Mouse (Mus musculus): ENCODE measurements at regions not wholly inside any gene's neighbourhood (a gene's known extent, or its start where the extent isn't known, plus 50 kb on each side); places are given as distances from the start of the nearest gene placed in this dataset.

GRCm38 (mm10) chr4:72400759-72401158 lies 200.0 kb upstream of the Tle1 start:
- H3K4me3 ChIP-seq (ENCODE audit: low read depth, low read length): no peak overlapping the region
- no peak overlapping the region for H3K27ac ChIP-seq (ENCODE audit: low read depth, low read length)
- WGBS: 86% methylated on average over 1 of the region's 1 CpGs
- TF ChIP-seq CTCF (IDR thresholded peaks at IDR 0.05): no peak
- H3K4me1 ChIP-seq (ENCODE audit: insufficient read depth, low read length): no peaks in the 10 kb centered on the region
- ATAC-seq (ENCODE audit: low FRiP score) (no peak), DNase-seq (ENCODE audit: low spot score) (no peak)
- no peak overlapping the region for H3K9ac ChIP-seq (replicated peaks; ENCODE audit: low read length, poor library complexity, severe bottlenecking)
- H3K4me2 ChIP-seq (ENCODE audit: low read depth, low read length, poor library complexity, severe bottlenecking): no peak overlapping the region
- no peaks in the 10 kb centered on the region for H3K27me3 ChIP-seq (ENCODE audit: insufficient read depth, low read length)
- no peaks in the 10 kb centered on the region for H3K36me3 ChIP-seq (ENCODE audit: insufficient read depth, low read length)
- no peaks in the 10 kb centered on the region for H3K9me3 ChIP-seq (ENCODE audit: low read length)

- Histone ChIP-seq H3K27me3 (ENCODE audit: insufficient read depth, low read length) (no peaks in the 10 kb centered on the region), H3K4me1 (ENCODE audit: insufficient read depth, low read length) (no peaks in the 10 kb centered on the region), H3K9me3 (ENCODE audit: low read length) (no peaks in the 10 kb centered on the region), H3K4me3 (ENCODE audit: low read depth, low read length) (no peak overlapping the region), H3K4me2 (ENCODE audit: low read depth, low read length, poor library complexity, severe bottlenecking) (no peak overlapping the region), H3K36me3 (ENCODE audit: insufficient read depth, low read length) (no peaks in the 10 kb centered on the region), H3K27ac (ENCODE audit: low read depth, low read length) (no peak overlapping the region), H3K9ac (replicated peaks; ENCODE audit: low read length, poor library complexity, severe bottlenecking) (no peak overlapping the region)
- 75% methylated on average over 3 of the region's 3 CpGs for WGBS
- ATAC-seq (ENCODE audit: low FRiP score) (no peak), DNase-seq (ENCODE audit: low spot score) (no peak)
- TF ChIP-seq CTCF (IDR thresholded peaks at IDR 0.05): no peak
Observed at GRCm38 (mm10) chr4:72391887-72392435, 191.2 kb upstream of the Tle1 start.

GRCm38 (mm10) chr4:72389811-72390625 lies 189.3 kb upstream of the Tle1 start:
- DNase-seq (ENCODE audit: low spot score) (no peak), ATAC-seq (ENCODE audit: low FRiP score) (no peak)
- no peaks in the 10 kb centered on the region for H3K4me1 ChIP-seq (ENCODE audit: insufficient read depth, low read length)
- H3K27ac ChIP-seq (ENCODE audit: low read depth, low read length): no peak overlapping the region
- no peak overlapping the region for H3K4me2 ChIP-seq (ENCODE audit: low read depth, low read length, poor library complexity, severe bottlenecking)
- H3K9me3 ChIP-seq (ENCODE audit: low read length): no peaks in the 10 kb centered on the region
- no peak overlapping the region for H3K9ac ChIP-seq (replicated peaks; ENCODE audit: low read length, poor library complexity, severe bottlenecking)
- H3K27me3 ChIP-seq (ENCODE audit: insufficient read depth, low read length): no peaks in the 10 kb centered on the region; the same call in 1 of the 2 replicates
- H3K4me3 ChIP-seq (ENCODE audit: low read depth, low read length): no peak overlapping the region
- 79% methylated on average over 5 of the region's 5 CpGs for WGBS
- H3K36me3 ChIP-seq (ENCODE audit: insufficient read depth, low read length): no peaks in the 10 kb centered on the region
- no peak for TF ChIP-seq CTCF (IDR thresholded peaks at IDR 0.05)

GRCm38 (mm10) chr4:72384901-72385264 lies 184.2 kb upstream of the Tle1 start:
- H3K27me3 ChIP-seq (ENCODE audit: insufficient read depth, low read length): no peaks in the 10 kb centered on the region; the same call in 1 of the 2 replicates
- peak; percentile 95 for DNase-seq (ENCODE audit: low spot score)
- no peak overlapping the region for H3K4me2 ChIP-seq (ENCODE audit: low read depth, low read length, poor library complexity, severe bottlenecking)
- 16% methylated on average over 12 of the region's 12 CpGs for WGBS
- peak; percentile 76 for ATAC-seq (ENCODE audit: low FRiP score)
- peak; percentile 32 for TF ChIP-seq CTCF (IDR thresholded peaks at IDR 0.05)
- H3K4me1 ChIP-seq (ENCODE audit: insufficient read depth, low read length): no peaks in the 10 kb centered on the region
- H3K9me3 ChIP-seq (ENCODE audit: low read length): no peaks in the 10 kb centered on the region
- no peaks in the 10 kb centered on the region for H3K36me3 ChIP-seq (ENCODE audit: insufficient read depth, low read length)
- H3K27ac ChIP-seq (ENCODE audit: low read depth, low read length): no peak overlapping the region
- no peak overlapping the region for H3K4me3 ChIP-seq (ENCODE audit: low read depth, low read length)
- no peak overlapping the region for H3K9ac ChIP-seq (replicated peaks; ENCODE audit: low read length, poor library complexity, severe bottlenecking)

GRCm38 (mm10) chr4:72384259-72384900 lies 183.7 kb upstream of the Tle1 start:
- H3K4me3 ChIP-seq (ENCODE audit: low read depth, low read length): no peak overlapping the region
- ATAC-seq (ENCODE audit: low FRiP score) (peak; percentile 60), DNase-seq (ENCODE audit: low spot score) (peak; percentile 14)
- no peaks in the 10 kb centered on the region for H3K9me3 ChIP-seq (ENCODE audit: low read length)
- no peak overlapping the region for H3K4me2 ChIP-seq (ENCODE audit: low read depth, low read length, poor library complexity, severe bottlenecking)
- H3K36me3 ChIP-seq (ENCODE audit: insufficient read depth, low read length): no peaks in the 10 kb centered on the region
- 27% methylated on average over 5 of the region's 5 CpGs for WGBS
- H3K27me3 ChIP-seq (ENCODE audit: insufficient read depth, low read length): no peaks in the 10 kb centered on the region; the same call in 1 of the 2 replicates
- H3K27ac ChIP-seq (ENCODE audit: low read depth, low read length): no peak overlapping the region
- no peaks in the 10 kb centered on the region for H3K4me1 ChIP-seq (ENCODE audit: insufficient read depth, low read length)
- TF ChIP-seq CTCF (IDR thresholded peaks at IDR 0.05): no peak
- H3K9ac ChIP-seq (replicated peaks; ENCODE audit: low read length, poor library complexity, severe bottlenecking): no peak overlapping the region

GRCm38 (mm10) chr4:72383729-72384128 lies 183.0 kb upstream of the Tle1 start:
- Histone ChIP-seq H3K4me1 (ENCODE audit: insufficient read depth, low read length) (no peaks in the 10 kb centered on the region), H3K9ac (replicated peaks; ENCODE audit: low read length, poor library complexity, severe bottlenecking) (no peak overlapping the region), H3K27ac (ENCODE audit: low read depth, low read length) (no peak overlapping the region), H3K27me3 (ENCODE audit: insufficient read depth, low read length) (no peaks in the 10 kb centered on the region; the same call in 1 of the 2 replicates), H3K36me3 (ENCODE audit: insufficient read depth, low read length) (no peaks in the 10 kb centered on the region), H3K4me2 (ENCODE audit: low read depth, low read length, poor library complexity, severe bottlenecking) (no peak overlapping the region), H3K9me3 (ENCODE audit: low read length) (no peaks in the 10 kb centered on the region), H3K4me3 (ENCODE audit: low read depth, low read length) (no peak overlapping the region)
- ATAC-seq (ENCODE audit: low FRiP score) (no peak), DNase-seq (ENCODE audit: low spot score) (peak; percentile 24)
- TF ChIP-seq CTCF (IDR thresholded peaks at IDR 0.05): no peak
- WGBS: 36% methylated on average over 2 of the region's 2 CpGs

Measured in midbrain, postnatal 0 days (tissue).